Mouse (Mus musculus): ENCODE results near the gene Perp. TPM values are rescaled to one million over a fixed set of nuclear protein-coding genes. Genes with fewer than 3 reads are reported as not detected.
A peak's percentile ranks its signal among the peaks of the same experiment; 100 is the strongest.

The Perp gene
- total RNA-seq, 2 experiments from 2014 or later = 0.88 to 2.0 TPM

- ATAC-seq (replicated peaks; ENCODE audit: poor library complexity, severe bottlenecking) = no peak
These were observed 16.0 kb downstream of the Perp start for GRCm38 (mm10) chr10:18860831-18861230.

- no peak for ATAC-seq (replicated peaks; ENCODE audit: poor library complexity, severe bottlenecking)
These were observed 16.6 kb downstream of the Perp start for GRCm38 (mm10) chr10:18861418-18861817.

- ATAC-seq (replicated peaks; ENCODE audit: poor library complexity, severe bottlenecking) = no peak
These were observed 18.5 kb downstream of the Perp start for GRCm38 (mm10) chr10:18863332-18863731.

GRCm38 (mm10) chr10:18864753-18865152, 19.9 kb downstream of the Perp start:
- ATAC-seq (replicated peaks; ENCODE audit: poor library complexity, severe bottlenecking) = no peak; the same call in 1 of the 2 replicates

GRCm38 (mm10) chr10:18870990-18871389, 26.2 kb downstream of the Perp start:
- ATAC-seq (replicated peaks; ENCODE audit: poor library complexity, severe bottlenecking) = no peak

- no peak for ATAC-seq (replicated peaks; ENCODE audit: poor library complexity, severe bottlenecking)
These were observed 31.4 kb downstream of the Perp start for GRCm38 (mm10) chr10:18876211-18876610.

- ATAC-seq (replicated peaks; ENCODE audit: poor library complexity, severe bottlenecking) = no peak
These were observed 33.3 kb downstream of the Perp start for GRCm38 (mm10) chr10:18878111-18878510.

- no peak for ATAC-seq (replicated peaks; ENCODE audit: poor library complexity, severe bottlenecking)
These were observed 34.3 kb downstream of the Perp start for GRCm38 (mm10) chr10:18879160-18879559.

- peak; percentile 56 for ATAC-seq (replicated peaks; ENCODE audit: poor library complexity, severe bottlenecking)
These were observed 34.9 kb downstream of the Perp start for GRCm38 (mm10) chr10:18879690-18880089.

- no peak for ATAC-seq (replicated peaks; ENCODE audit: poor library complexity, severe bottlenecking)
These were observed 37.4 kb downstream of the Perp start for GRCm38 (mm10) chr10:18882190-18882589.

- peak; percentile 84 for ATAC-seq (replicated peaks; ENCODE audit: poor library complexity, severe bottlenecking)
These were observed 42.3 kb downstream of the Perp start for GRCm38 (mm10) chr10:18886918-18887625.

GRCm38 (mm10) chr10:18888751-18889150, 43.9 kb downstream of the Perp start:
- ATAC-seq (replicated peaks; ENCODE audit: poor library complexity, severe bottlenecking) = no peak

GRCm38 (mm10) chr10:18889255-18889654, 44.4 kb downstream of the Perp start:
- no peak for ATAC-seq (replicated peaks; ENCODE audit: poor library complexity, severe bottlenecking)

- peak; percentile 74 for ATAC-seq (replicated peaks; ENCODE audit: poor library complexity, severe bottlenecking)
These were observed 46.3 kb downstream of the Perp start for GRCm38 (mm10) chr10:18891110-18891509.

- ATAC-seq (replicated peaks; ENCODE audit: poor library complexity, severe bottlenecking) = peak; percentile 26; the same call in 1 of the 2 replicates
These were observed 47.3 kb downstream of the Perp start for GRCm38 (mm10) chr10:18892102-18892501.

GRCm38 (mm10) chr10:18894259-18895166, 49.7 kb downstream of the Perp start:
- no peak for ATAC-seq (replicated peaks; ENCODE audit: poor library complexity, severe bottlenecking)

GRCm38 (mm10) chr10:18904108-18904507, 59.3 kb downstream of the Perp start:
- no peak; the same call in 1 of the 2 replicates for ATAC-seq (replicated peaks; ENCODE audit: poor library complexity, severe bottlenecking)

All from granulocyte monocyte progenitor cell, adult 5-6 weeks (primary cell).